8 mouse cellular contexts compared by ENCODE assay signal in genomic region chr7:127842001-127842718, GRCm38 (mm10). TPM values are rescaled to one million over a fixed set of nuclear protein-coding genes. Genes with fewer than 3 reads are reported as not detected.
DNase-seq lines count a peak whose midpoint lies in the region; ATAC-seq and TF ChIP-seq lines count a peak whose summit lies in the region.

No protein-coding gene starts in this region.

- no peaks in the 10 kb centered on the region for H3K27me3 ChIP-seq in hindbrain, embryonic 16.5 days (replicated peaks; ENCODE audit: control insufficient read depth, insufficient read depth, low read length)

- intact Hi-C loops in gastrocnemius, adult 2 months (cut with DNase I): loop anchor here (5.0 kb wide), 1 partner anchor 40 kb away; the partner anchor contains the start of gene Hsd3b7
- intact Hi-C loops in left cerebral cortex, adult 2 months (cut with DNase I): no loop called here

- DNase-seq in adipocyte (ENCODE audit: low spot score): peak; percentile 81
- DNase-seq in gastrocnemius, adult 2 months: peak; percentile 88
- DNase-seq in left cerebral cortex, adult 2 months (ENCODE audit: extremely low spot score in 1 of 2, low spot score in 2 of 2): peak; percentile 66 to 72
- peak; percentile 86 for DNase-seq in right cerebral cortex, adult 18-20 months
- DNase-seq in urinary bladder, postnatal 14 days (ENCODE audit: low spot score): peak; percentile 84

- peak overlapping the region; percentile 70 for H3K9ac ChIP-seq in hindbrain, embryonic 16.5 days (ENCODE audit: low read depth, low read length)

- peak overlapping the region; percentile 71 for H3K4me3 ChIP-seq in gastrocnemius, adult 2 months
- peak overlapping the region; percentile 49 for H3K4me3 ChIP-seq in hindbrain, embryonic 16.5 days (ENCODE audit: low read length)
- H3K4me3 ChIP-seq in left cerebral cortex, adult 2 months: peak overlapping the region; percentile 67

- under 1% methylated on average over 40 of the region's 40 CpGs for WGBS in hindbrain, embryonic 16.5 days

- H3K36me3 ChIP-seq in hindbrain, embryonic 16.5 days (ENCODE audit: control insufficient read depth, insufficient read depth, low read length): peaks cover 4% of the 10 kb centered on the region; the same call in 1 of the 2 replicates

- no peak for TF ChIP-seq CTCF in gastrocnemius, adult 2 months (IDR thresholded peaks at IDR 0.05)
- no peak for TF ChIP-seq CTCF in left cerebral cortex, adult 2 months (IDR thresholded peaks at IDR 0.05)

- H3K4me2 ChIP-seq in hindbrain, embryonic 16.5 days (ENCODE audit: low read length): peak overlapping the region; percentile 91

- H3K4me1 ChIP-seq in hindbrain, embryonic 16.5 days (ENCODE audit: control insufficient read depth, insufficient read depth, low read depth, low read length): peaks cover 11% of the 10 kb centered on the region; the same call in 1 of the 2 replicates

- H3K9me3 ChIP-seq in hindbrain, embryonic 16.5 days (ENCODE audit: control insufficient read depth, low read length): no peaks in the 10 kb centered on the region

- ATAC-seq in common myeloid progenitor, adult 5-6 weeks (replicated peaks; ENCODE audit: low read depth, poor library complexity, severe bottlenecking): peak; percentile 61
- peak; percentile 58 for ATAC-seq in hindbrain, embryonic 16.5 days
- peak; percentile 75 for ATAC-seq in megakaryocyte, adult 5-6 weeks (ENCODE audit: poor library complexity, severe bottlenecking)

- peak overlapping the region; percentile 96 for H3K27ac ChIP-seq in gastrocnemius, adult 2 months
- peak overlapping the region; percentile 94 for H3K27ac ChIP-seq in hindbrain, embryonic 16.5 days (ENCODE audit: low read depth, low read length)
- H3K27ac ChIP-seq in left cerebral cortex, adult 2 months: peak overlapping the region; percentile 97

RNA-seq across cellular contexts. Expression of gene Stx1b, which starts 17.8 kb away (rescaled TPM):
- 0.64 TPM in 1 of 2 replicates, not detected in the other for total RNA-seq in common myeloid progenitor, adult 5-6 weeks (2017)
- total RNA-seq in gastrocnemius, adult 2 months (2021): 1 to 10 TPM; 1.0 TPM
- 76.8 and 84.4 TPM in 2 replicates for polyA plus RNA-seq in hindbrain, embryonic 16.5 days (2015; fragmentation: Nextera tagmentation; extraction: Ambion mirVana)
- total RNA-seq in left cerebral cortex, adult 2 months (2021): 100 to 1,000 TPM; 449 to 456 TPM
- 0.04 TPM in 1 of 2 replicates, not detected in the other for total RNA-seq in megakaryocyte, adult 5-6 weeks (2015)
- not detected in 2 replicates for total RNA-seq in megakaryocyte, adult 5-6 weeks (2017)

RNA-seq across cellular contexts. Expression of gene Stx4a, which starts 18.1 kb away (rescaled TPM):
- total RNA-seq in common myeloid progenitor, adult 5-6 weeks (2017): 47.6 and 56.9 TPM in 2 replicates
- 10 to 100 TPM; 55.4 to 59.0 TPM for total RNA-seq in gastrocnemius, adult 2 months (2021)
- 21.6 and 22.0 TPM in 2 replicates for polyA plus RNA-seq in hindbrain, embryonic 16.5 days (2015; fragmentation: Nextera tagmentation; extraction: Ambion mirVana)
- 10 to 100 TPM; 85.7 to 98.9 TPM for total RNA-seq in left cerebral cortex, adult 2 months (2021)
- 59.2 and 68.7 TPM in 2 replicates for total RNA-seq in megakaryocyte, adult 5-6 weeks (2015)
- 37.7 and 45.0 TPM in 2 replicates for total RNA-seq in megakaryocyte, adult 5-6 weeks (2017)

RNA-seq across cellular contexts. Expression of gene Zfp646, which starts 33.9 kb away (rescaled TPM):
- 47.1 and 50.4 TPM in 2 replicates for total RNA-seq in common myeloid progenitor, adult 5-6 weeks (2017)
- 10 to 100 TPM; 11.8 to 15.4 TPM for total RNA-seq in gastrocnemius, adult 2 months (2021)
- polyA plus RNA-seq in hindbrain, embryonic 16.5 days (2015; fragmentation: Nextera tagmentation; extraction: Ambion mirVana): 6.0 and 8.8 TPM in 2 replicates
- 10 to 100 TPM; 34.2 to 34.6 TPM for total RNA-seq in left cerebral cortex, adult 2 months (2021)
- 16.4 and 22.5 TPM in 2 replicates for total RNA-seq in megakaryocyte, adult 5-6 weeks (2015)
- total RNA-seq in megakaryocyte, adult 5-6 weeks (2017): 32.2 and 36.8 TPM in 2 replicates

RNA-seq across cellular contexts. Expression of gene Zfp668, which starts 34.5 kb away (rescaled TPM):
- 3.2 and 10.5 TPM in 2 replicates for total RNA-seq in common myeloid progenitor, adult 5-6 weeks (2017)
- total RNA-seq in gastrocnemius, adult 2 months (2021): 1 to 10 TPM; 3.3 to 5.0 TPM
- polyA plus RNA-seq in hindbrain, embryonic 16.5 days (2015; fragmentation: Nextera tagmentation; extraction: Ambion mirVana): 29.5 and 35.1 TPM in 2 replicates
- total RNA-seq in left cerebral cortex, adult 2 months (2021): 10 to 100 TPM; 23.3 to 24.1 TPM
- 2.9 and 5.7 TPM in 2 replicates for total RNA-seq in megakaryocyte, adult 5-6 weeks (2015)
- total RNA-seq in megakaryocyte, adult 5-6 weeks (2017): 1.9 and 3.1 TPM in 2 replicates

RNA-seq across cellular contexts. Expression of gene Hsd3b7, which starts 41.8 kb away (rescaled TPM):
- 36.7 and 52.3 TPM in 2 replicates for total RNA-seq in common myeloid progenitor, adult 5-6 weeks (2017)
- 1 to 10 TPM; 4.7 to 6.2 TPM for total RNA-seq in gastrocnemius, adult 2 months (2021)
- 11.9 and 12.1 TPM in 2 replicates for polyA plus RNA-seq in hindbrain, embryonic 16.5 days (2015; fragmentation: Nextera tagmentation; extraction: Ambion mirVana)
- total RNA-seq in left cerebral cortex, adult 2 months (2021): 1 to 10 TPM; 4.2 to 4.5 TPM
- total RNA-seq in megakaryocyte, adult 5-6 weeks (2015): 27.0 and 30.9 TPM in 2 replicates
- 28.5 and 28.7 TPM in 2 replicates for total RNA-seq in megakaryocyte, adult 5-6 weeks (2017)

Comparison
In these comparisons a context has a peak if more than half of its experiments do, and no peak if none do; other contexts are left out.
1. Peak in every context shown above with its lines: DNase-seq, ATAC-seq, H3K4me3 ChIP-seq and H3K27ac ChIP-seq.
2. RNA of gene Stx1b, which starts 17.8 kb away (total RNA-seq): 449 to 456 TPM in left cerebral cortex, adult 2 months; 1.0 TPM in gastrocnemius, adult 2 months, 0.64 TPM in common myeloid progenitor, adult 5-6 weeks and 0.04 TPM in megakaryocyte, adult 5-6 weeks; every median in the first group is over 100 times any median in the second.